Mouse (Mus musculus): ENCODE results near the gene Gm20671. TPM values are rescaled to one million over a fixed set of nuclear protein-coding genes. Genes with fewer than 3 reads are reported as not detected.
"Not testable (repeated sequence)": the region's sequence is repeated elsewhere in the genome, so short reads cannot be mapped to it uniquely, and the experiment has no call there.

Gene Gm20671
- polyA plus RNA-seq, 1 experiment from 2014 or later: not detected

GRCm38 (mm10) chr5:32733892-32734291 is 93.0 kb downstream of the Gm20671 start:
- not testable (repeated sequence) for H3K27ac ChIP-seq (replicated peaks in 1 of 2; ENCODE audit: control insufficient read depth in 1 of 2, insufficient read depth in 1 of 2, low read depth in 2 of 2, low read length in 2 of 2); ATAC-seq (ENCODE audit: insufficient number of reproducible peaks, insufficient read depth, low FRiP score, low read depth); H3K27me3 ChIP-seq (ENCODE audit: control insufficient read depth, insufficient read depth, low read length); H3K4me1 ChIP-seq (ENCODE audit: control insufficient read depth in 2 of 2, insufficient read depth in 2 of 2, low read length in 2 of 2); H3K9me3 ChIP-seq (ENCODE audit: control insufficient read depth, low read length); H3K4me2 ChIP-seq (ENCODE audit: low read length); H3K9ac ChIP-seq (ENCODE audit: low read length); H3K4me3 ChIP-seq (ENCODE audit: control insufficient read depth in 1 of 2, insufficient read depth in 1 of 2, low read depth in 1 of 2, low read length in 2 of 2)
- whole genome bisulfite sequencing: 90% methylated on average over 6 of the region's 6 CpGs
- H3K36me3 ChIP-seq (ENCODE audit: control insufficient read depth, insufficient read depth, low read length): peaks cover 24% of the 10 kb centered on the region

DNA sequence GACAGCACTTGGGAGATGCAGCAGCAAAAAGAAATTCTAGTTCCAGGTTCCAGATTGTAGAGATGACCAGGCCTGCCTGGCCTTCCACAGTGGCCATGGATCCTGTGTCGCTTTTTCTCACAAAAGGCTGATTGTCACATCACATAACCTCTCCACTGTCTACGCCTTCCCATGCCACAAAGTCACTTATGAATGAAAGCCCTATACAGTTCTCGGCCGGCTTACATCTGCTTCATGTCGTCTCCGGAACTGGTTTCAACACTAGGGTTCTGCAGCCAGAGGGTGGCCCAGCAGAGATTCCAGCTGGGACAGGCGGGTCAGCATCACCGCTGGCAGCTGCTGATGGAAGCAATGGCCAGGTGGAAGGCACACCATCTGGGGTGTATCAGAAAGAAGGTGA is 98.1 kb downstream of the Gm20671 start:
- no peak for ATAC-seq (ENCODE audit: insufficient number of reproducible peaks, insufficient read depth, low FRiP score, low read depth)

GRCm38 (mm10) chr5:32728300-32728699 is 98.6 kb downstream of the Gm20671 start:
- 72% methylated on average over 7 of the region's 7 CpGs for WGBS

More for the DNA sequence above, 98.1 kb downstream of the Gm20671 start:
- no peaks in the 10 kb centered on the region for H3K4me1 ChIP-seq (ENCODE audit: control insufficient read depth in 2 of 2, insufficient read depth in 2 of 2, low read length in 2 of 2)
- 0 out of 2 replicates have a peak, but pooled peaks cover 2% of the 10 kb centered on the region for H3K9me3 ChIP-seq (ENCODE audit: control insufficient read depth, low read length)
- H3K4me2 ChIP-seq (ENCODE audit: low read length): no peak overlapping the region
- H3K27me3 ChIP-seq (ENCODE audit: control insufficient read depth, insufficient read depth, low read length): no peaks in the 10 kb centered on the region
- H3K27ac ChIP-seq (replicated peaks in 1 of 2; ENCODE audit: control insufficient read depth in 1 of 2, insufficient read depth in 1 of 2, low read depth in 2 of 2, low read length in 2 of 2): no peak overlapping the region
- H3K4me3 ChIP-seq (ENCODE audit: control insufficient read depth in 1 of 2, insufficient read depth in 1 of 2, low read depth in 1 of 2, low read length in 2 of 2): no peak overlapping the region
- H3K9ac ChIP-seq (ENCODE audit: low read length): no peak overlapping the region
- WGBS: 76% methylated on average over 8 of the region's 8 CpGs
- 0 out of 2 replicates have a peak, but pooled peaks cover 4% of the 10 kb centered on the region for H3K36me3 ChIP-seq (ENCODE audit: control insufficient read depth, insufficient read depth, low read length)

DNA sequence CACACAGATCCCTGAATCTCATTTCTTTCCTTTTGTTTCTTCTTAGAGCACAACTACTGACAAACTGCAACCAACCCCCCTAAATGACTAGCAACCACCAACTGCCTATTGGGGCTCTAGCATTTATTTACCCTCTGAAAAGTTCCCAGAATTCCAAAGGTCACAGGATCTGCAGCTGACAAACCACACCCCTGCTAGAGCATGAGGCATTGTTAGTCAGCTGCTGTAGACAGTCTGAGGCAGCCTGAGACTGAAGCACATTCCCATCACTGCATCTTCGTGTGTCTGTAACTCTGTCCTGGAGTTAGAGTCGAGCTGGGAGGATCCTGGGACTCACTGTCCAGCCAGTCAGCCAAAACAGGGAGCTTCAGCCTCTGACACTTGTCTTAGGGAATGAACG is 101.5 kb downstream of the Gm20671 start:
- not testable (repeated sequence) for H3K9me3 ChIP-seq (ENCODE audit: control insufficient read depth, low read length); H3K4me1 ChIP-seq (ENCODE audit: control insufficient read depth in 2 of 2, insufficient read depth in 2 of 2, low read length in 2 of 2); H3K9ac ChIP-seq (ENCODE audit: low read length); H3K4me2 ChIP-seq (ENCODE audit: low read length); H3K4me3 ChIP-seq (ENCODE audit: control insufficient read depth in 1 of 2, insufficient read depth in 1 of 2, low read depth in 1 of 2, low read length in 2 of 2); H3K36me3 ChIP-seq (ENCODE audit: control insufficient read depth, insufficient read depth, low read length); H3K27me3 ChIP-seq (ENCODE audit: control insufficient read depth, insufficient read depth, low read length); H3K27ac ChIP-seq (replicated peaks in 1 of 2; ENCODE audit: control insufficient read depth in 1 of 2, insufficient read depth in 1 of 2, low read depth in 2 of 2, low read length in 2 of 2); ATAC-seq (ENCODE audit: insufficient number of reproducible peaks, insufficient read depth, low FRiP score, low read depth)
- WGBS: 56% methylated on average over 3 of the region's 3 CpGs

More at GRCm38 (mm10) chr5:32728300-32728699, 98.6 kb downstream of the Gm20671 start:
- Histone ChIP-seq H3K4me2 (ENCODE audit: low read length) (no peak overlapping the region), H3K27ac (replicated peaks in 1 of 2; ENCODE audit: control insufficient read depth in 1 of 2, insufficient read depth in 1 of 2, low read depth in 2 of 2, low read length in 2 of 2) (no peak overlapping the region), H3K9ac (ENCODE audit: low read length) (no peak overlapping the region), H3K4me1 (ENCODE audit: control insufficient read depth in 2 of 2, insufficient read depth in 2 of 2, low read length in 2 of 2) (no peaks in the 10 kb centered on the region), H3K27me3 (ENCODE audit: control insufficient read depth, insufficient read depth, low read length) (no peaks in the 10 kb centered on the region), H3K4me3 (ENCODE audit: control insufficient read depth in 1 of 2, insufficient read depth in 1 of 2, low read depth in 1 of 2, low read length in 2 of 2) (no peak overlapping the region), H3K36me3 (ENCODE audit: control insufficient read depth, insufficient read depth, low read length) (0 out of 2 replicates have a peak, but pooled peaks cover under 1% of the 10 kb centered on the region), H3K9me3 (ENCODE audit: control insufficient read depth, low read length) (no peaks in the 10 kb centered on the region)
- ATAC-seq (ENCODE audit: insufficient number of reproducible peaks, insufficient read depth, low FRiP score, low read depth): no peak

DNA sequence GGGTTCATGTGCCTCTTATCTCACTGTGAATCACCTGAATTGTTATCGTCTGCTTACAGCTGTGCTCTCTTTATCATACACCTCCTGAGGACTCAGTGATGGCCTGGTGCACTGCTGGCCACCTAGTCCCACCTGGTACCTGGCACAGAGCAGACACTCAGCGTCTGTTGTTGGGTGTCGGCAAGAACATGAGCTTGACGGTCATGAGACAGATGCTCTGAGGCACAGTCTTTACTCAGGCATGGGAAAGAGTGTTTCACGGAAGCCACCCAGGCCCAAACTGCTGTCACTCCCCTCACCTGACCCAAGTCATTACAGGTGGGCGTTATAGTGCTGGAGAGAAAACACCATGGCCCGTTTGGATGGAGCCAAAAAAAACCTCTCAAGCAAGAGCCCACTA is 102.9 kb downstream of the Gm20671 start:
- no peaks in the 10 kb centered on the region for H3K4me1 ChIP-seq (ENCODE audit: control insufficient read depth in 2 of 2, insufficient read depth in 2 of 2, low read length in 2 of 2)
- no peaks in the 10 kb centered on the region for H3K36me3 ChIP-seq (ENCODE audit: control insufficient read depth, insufficient read depth, low read length)
- H3K4me3 ChIP-seq (ENCODE audit: control insufficient read depth in 1 of 2, insufficient read depth in 1 of 2, low read depth in 1 of 2, low read length in 2 of 2): no peak overlapping the region
- no peak overlapping the region for H3K27ac ChIP-seq (replicated peaks in 1 of 2; ENCODE audit: control insufficient read depth in 1 of 2, insufficient read depth in 1 of 2, low read depth in 2 of 2, low read length in 2 of 2)
- no peaks in the 10 kb centered on the region for H3K27me3 ChIP-seq (ENCODE audit: control insufficient read depth, insufficient read depth, low read length)
- no peaks in the 10 kb centered on the region for H3K9me3 ChIP-seq (ENCODE audit: control insufficient read depth, low read length)
- no peak for ATAC-seq (ENCODE audit: insufficient number of reproducible peaks, insufficient read depth, low FRiP score, low read depth)
- H3K9ac ChIP-seq (ENCODE audit: low read length): no peak overlapping the region
- no peak overlapping the region for H3K4me2 ChIP-seq (ENCODE audit: low read length)
- 76% methylated on average over 7 of the region's 7 CpGs for WGBS

GRCm38 (mm10) chr5:32722711-32723110 is 104.2 kb downstream of the Gm20671 start:
- H3K27me3 ChIP-seq (ENCODE audit: control insufficient read depth, insufficient read depth, low read length); H3K27ac ChIP-seq (replicated peaks in 1 of 2; ENCODE audit: control insufficient read depth in 1 of 2, insufficient read depth in 1 of 2, low read depth in 2 of 2, low read length in 2 of 2); ATAC-seq (ENCODE audit: insufficient number of reproducible peaks, insufficient read depth, low FRiP score, low read depth); H3K4me2 ChIP-seq (ENCODE audit: low read length); H3K9ac ChIP-seq (ENCODE audit: low read length); H3K4me1 ChIP-seq (ENCODE audit: control insufficient read depth in 2 of 2, insufficient read depth in 2 of 2, low read length in 2 of 2); H3K36me3 ChIP-seq (ENCODE audit: control insufficient read depth, insufficient read depth, low read length); H3K9me3 ChIP-seq (ENCODE audit: control insufficient read depth, low read length); H3K4me3 ChIP-seq (ENCODE audit: control insufficient read depth in 1 of 2, insufficient read depth in 1 of 2, low read depth in 1 of 2, low read length in 2 of 2): not testable (repeated sequence)
- 76% methylated on average over 8 of the region's 8 CpGs for WGBS

DNA sequence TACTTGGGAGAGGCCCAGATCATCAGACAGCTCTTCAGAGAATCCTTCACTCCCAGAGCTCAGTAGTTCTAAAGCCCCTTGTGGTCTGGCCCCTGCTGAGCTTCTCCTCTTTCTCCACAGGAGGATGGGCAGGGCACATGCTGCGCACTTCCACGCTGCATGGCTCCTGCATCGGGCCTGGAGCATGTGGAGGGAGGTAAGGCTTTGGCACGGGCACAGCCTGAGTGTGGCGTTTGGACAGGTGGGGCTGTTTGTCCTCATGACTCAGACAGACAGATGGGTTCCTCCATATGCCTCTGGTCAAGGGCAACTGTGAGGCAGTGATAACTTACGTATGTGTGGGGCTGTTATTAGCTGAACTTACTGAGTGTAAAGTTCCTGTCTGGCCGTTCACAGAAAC is 104.6 kb downstream of the Gm20671 start:
- no peak overlapping the region for H3K27ac ChIP-seq (replicated peaks in 1 of 2; ENCODE audit: control insufficient read depth in 1 of 2, insufficient read depth in 1 of 2, low read depth in 2 of 2, low read length in 2 of 2)
- no peak overlapping the region for H3K4me2 ChIP-seq (ENCODE audit: low read length)
- no peaks in the 10 kb centered on the region for H3K36me3 ChIP-seq (ENCODE audit: control insufficient read depth, insufficient read depth, low read length)
- no peaks in the 10 kb centered on the region for H3K27me3 ChIP-seq (ENCODE audit: control insufficient read depth, insufficient read depth, low read length)
- H3K4me3 ChIP-seq (ENCODE audit: control insufficient read depth in 1 of 2, insufficient read depth in 1 of 2, low read depth in 1 of 2, low read length in 2 of 2): no peak overlapping the region
- H3K9ac ChIP-seq (ENCODE audit: low read length): no peak overlapping the region
- no peaks in the 10 kb centered on the region for H3K9me3 ChIP-seq (ENCODE audit: control insufficient read depth, low read length)
- no peak for ATAC-seq (ENCODE audit: insufficient number of reproducible peaks, insufficient read depth, low FRiP score, low read depth)
- no peaks in the 10 kb centered on the region for H3K4me1 ChIP-seq (ENCODE audit: control insufficient read depth in 2 of 2, insufficient read depth in 2 of 2, low read length in 2 of 2)
- WGBS: 76% methylated on average over 7 of the region's 7 CpGs

GRCm38 (mm10) chr5:32721316-32721715 is 105.6 kb downstream of the Gm20671 start:
- WGBS: 67% methylated on average over 3 of the region's 3 CpGs
- H3K4me2 ChIP-seq (ENCODE audit: low read length): no peak overlapping the region
- ATAC-seq (ENCODE audit: insufficient number of reproducible peaks, insufficient read depth, low FRiP score, low read depth): no peak
- H3K27ac ChIP-seq (replicated peaks in 1 of 2; ENCODE audit: control insufficient read depth in 1 of 2, insufficient read depth in 1 of 2, low read depth in 2 of 2, low read length in 2 of 2): no peak overlapping the region
- no peaks in the 10 kb centered on the region for H3K27me3 ChIP-seq (ENCODE audit: control insufficient read depth, insufficient read depth, low read length)
- no peak overlapping the region for H3K4me3 ChIP-seq (ENCODE audit: control insufficient read depth in 1 of 2, insufficient read depth in 1 of 2, low read depth in 1 of 2, low read length in 2 of 2)
- H3K9me3 ChIP-seq (ENCODE audit: control insufficient read depth, low read length): no peaks in the 10 kb centered on the region
- no peaks in the 10 kb centered on the region for H3K36me3 ChIP-seq (ENCODE audit: control insufficient read depth, insufficient read depth, low read length)
- no peak overlapping the region for H3K9ac ChIP-seq (ENCODE audit: low read length)
- no peaks in the 10 kb centered on the region for H3K4me1 ChIP-seq (ENCODE audit: control insufficient read depth in 2 of 2, insufficient read depth in 2 of 2, low read length in 2 of 2)

All from heart, embryonic 14.5 days (tissue).